Mouse (Mus musculus) kidney, adult 2 months (tissue): ENCODE results near the gene Fars2.

Experiments
- CTCF ChIP-seq: fragments of 200-500 bp; conservative IDR thresholded peaks from 2 replicates; pipeline ENCODE4 v1.5.1; 2011; ENCODE audit warnings: low read depth, mild to moderate bottlenecking, control low read depth, low read length, moderate library complexity, mixed read lengths; ENCODE audit not compliant: insufficient read depth, insufficient read length
- POLR2A ChIP-seq: fragments of 200-500 bp; IDR thresholded peaks from one replicate; pipeline ENCODE4 v1.6.1; 2011; ENCODE audit warnings: low read depth, low read length, control low read depth

GRCm38 (mm10) chr13:36576781-36577180, 459.6 kb downstream of the Fars2 start:
- TF ChIP-seq CTCF (no peak), POLR2A (no peak)
